Mouse (Mus musculus) G1E (cell line): Measurements from ENCODE around the gene Scnn1a. TPM values are rescaled to one million over a fixed set of nuclear protein-coding genes. Genes with fewer than 3 reads are reported as not detected.

Source experiments
- ATAC-seq: 2 replicates; pipeline ENCODE4 v1.8.0; 2016; ENCODE audit warnings: mild to moderate bottlenecking; ENCODE audit not compliant: insufficient number of reproducible peaks, poor library complexity, low FRiP score, severe bottlenecking; ENCODE audit errors: extremely low read depth
- DNase-seq: peaks from one replicate; pipeline ENCODE4 v3.0.0; 2012; ENCODE audit warnings: low spot score
- H3K27me3 ChIP-seq: 2 replicates; pipeline ENCODE4 v1.6.1; 2012; ENCODE audit warnings: mild to moderate bottlenecking, low read length, inconsistent platforms; ENCODE audit not compliant: insufficient read depth
- H3K36me3 ChIP-seq: replicated peaks from 2 replicates; pipeline ENCODE3; 2012; ENCODE audit warnings: mild to moderate bottlenecking, inconsistent platforms
- H3K4me1 ChIP-seq: 2 replicates; pipeline ENCODE4 v1.6.1; 2012; ENCODE audit warnings: low read depth, low read length, inconsistent platforms, mixed read lengths; ENCODE audit not compliant: insufficient read depth
- H3K4me3 ChIP-seq: 2 replicates; pipeline ENCODE4 v1.5.1; 2012; ENCODE audit warnings: low read depth, mild to moderate bottlenecking, inconsistent platforms, low read length, moderate library complexity, mixed read lengths
- H3K9me3 ChIP-seq: replicated peaks from 2 replicates; pipeline ENCODE4 v1.6.1; 2012; ENCODE audit warnings: inconsistent platforms
- CTCF ChIP-seq: IDR thresholded peaks from 2 replicates; pipeline ENCODE4 v1.5.1; 2012; ENCODE audit warnings: low read depth, low read length, inconsistent platforms, mixed read lengths
- GATA1 ChIP-seq: IDR thresholded peaks from 2 replicates; pipeline ENCODE4 v1.6.1; 2012; ENCODE audit warnings: borderline replicate concordance, low read length, inconsistent platforms, mixed read lengths
- GATA2 ChIP-seq: IDR thresholded peaks from 2 replicates; pipeline ENCODE4 v1.6.1; 2012; ENCODE audit warnings: low read depth, low read length, inconsistent platforms, borderline replicate concordance
- POLR2AphosphoS5 ChIP-seq: IDR thresholded peaks from 2 replicates; pipeline ENCODE4 v1.6.1; 2012; ENCODE audit warnings: low read depth, low read length, inconsistent platforms; ENCODE audit not compliant: insufficient replicate concordance
- TAL1 ChIP-seq: conservative IDR thresholded peaks from 2 replicates; pipeline ENCODE4 v1.6.1; 2012; ENCODE audit warnings: low read depth, low read length, inconsistent platforms, mixed read lengths
- polyA plus RNA-seq: library from polyadenylated mRNA; stranded (reverse); fragments of >175 nt; gene quantifications from 2 replicates; pipeline ENCODE4 v1.2.3, GENCODE M21; 2012
- total RNA-seq, 2 experiments: library from RNA; stranded (forward) in 1 of 2; stranded (reverse) in 1 of 2; fragments of 200-1000 nt in 1 of 2; fragments of >200 nt in 1 of 2; fragmentation: Nextera tagmentation in 1 of 2; gene quantifications; 2 replicates each; pipeline ENCODE4 v1.2.3; 2014 to 2017

The Scnn1a gene
- total and polyA plus RNA-seq, 3 experiments: 0.16 TPM; not detected in 2

DNA sequence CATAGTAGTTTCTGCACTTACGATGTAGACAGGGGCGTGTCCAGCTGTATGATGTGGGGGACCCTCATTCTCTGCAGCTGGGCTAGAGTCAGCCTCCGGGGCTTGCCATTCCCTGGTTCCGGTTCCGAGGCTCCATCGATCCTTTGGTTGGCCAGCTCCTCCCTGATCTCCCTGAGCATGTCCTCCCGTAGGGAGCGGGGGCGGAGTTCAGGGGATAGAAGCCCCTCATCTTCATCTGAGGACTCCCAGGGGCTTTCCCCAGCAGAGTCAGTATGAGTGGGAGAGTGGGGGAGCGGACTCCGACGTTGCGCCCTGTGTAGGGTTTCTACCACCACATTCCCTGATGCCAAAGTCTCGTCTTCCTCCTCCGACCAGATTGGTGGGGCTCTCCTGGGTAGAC, 42.6 kb downstream of the Scnn1a start:
- ATAC-seq: no peak
- no peaks in the 10 kb centered on the region for H3K4me1 ChIP-seq
- peaks cover 84% of the 10 kb centered on the region for H3K9me3 ChIP-seq
- H3K36me3 ChIP-seq: no peaks in the 10 kb centered on the region
- H3K27me3 ChIP-seq: no peaks in the 10 kb centered on the region; the same call in 1 of the 2 replicates
- no peak for DNase-seq
- TF ChIP-seq CTCF: no peak
- no peak for TF ChIP-seq GATA1
- TF ChIP-seq GATA2: no peak
- no peak for TF ChIP-seq TAL1
- TF ChIP-seq POLR2AphosphoS5: no peak
- H3K4me3 ChIP-seq: no peak overlapping the region; the same call in 1 of the 2 replicates

- ATAC-seq: no peak
- TF ChIP-seq POLR2AphosphoS5 (no peak), GATA1 (no peak), GATA2 (no peak), CTCF (no peak), TAL1 (no peak)
- DNase-seq: no peak
- Histone ChIP-seq H3K4me3 (no peak overlapping the region; the same call in 1 of the 2 replicates), H3K9me3 (peaks cover 83% of the 10 kb centered on the region), H3K27me3 (no peaks in the 10 kb centered on the region; the same call in 1 of the 2 replicates), H3K4me1 (no peaks in the 10 kb centered on the region), H3K36me3 (no peaks in the 10 kb centered on the region)
Measured at GRCm38 (mm10) chr6:125363451-125364242, 43.2 kb downstream of the Scnn1a start.

GRCm38 (mm10) chr6:125364448-125364847, 44.0 kb downstream of the Scnn1a start:
- H3K9me3 ChIP-seq: peaks cover 83% of the 10 kb centered on the region
- H3K4me1 ChIP-seq: no peaks in the 10 kb centered on the region
- H3K4me3 ChIP-seq: no peak overlapping the region
- no peaks in the 10 kb centered on the region for H3K36me3 ChIP-seq
- ATAC-seq: no peak
- DNase-seq: no peak
- no peaks in the 10 kb centered on the region; the same call in 1 of the 2 replicates for H3K27me3 ChIP-seq
- TF ChIP-seq POLR2AphosphoS5: no peak
- no peak for TF ChIP-seq CTCF
- no peak for TF ChIP-seq GATA2
- TF ChIP-seq TAL1: no peak
- TF ChIP-seq GATA1: no peak

GRCm38 (mm10) chr6:125365522-125365921, 45.1 kb downstream of the Scnn1a start:
- Histone ChIP-seq H3K4me3 (no peak overlapping the region), H3K27me3 (no peaks in the 10 kb centered on the region; the same call in 1 of the 2 replicates), H3K4me1 (no peaks in the 10 kb centered on the region), H3K36me3 (no peaks in the 10 kb centered on the region), H3K9me3 (peaks cover 87% of the 10 kb centered on the region)
- ATAC-seq: no peak
- no peak for DNase-seq
- TF ChIP-seq GATA1 (no peak), TAL1 (no peak), POLR2AphosphoS5 (no peak), CTCF (no peak), GATA2 (no peak)

- TF ChIP-seq CTCF: no peak
- TF ChIP-seq POLR2AphosphoS5: no peak
- TF ChIP-seq GATA1: no peak
- no peak for TF ChIP-seq TAL1
- no peak for TF ChIP-seq GATA2
- H3K9me3 ChIP-seq: peaks cover 87% of the 10 kb centered on the region
- H3K4me3 ChIP-seq: no peak overlapping the region
- H3K4me1 ChIP-seq: no peaks in the 10 kb centered on the region
- no peak for DNase-seq
- H3K36me3 ChIP-seq: no peaks in the 10 kb centered on the region
- H3K27me3 ChIP-seq: no peaks in the 10 kb centered on the region; the same call in 1 of the 2 replicates
- no peak for ATAC-seq
Measured at GRCm38 (mm10) chr6:125366133-125366532, 45.7 kb downstream of the Scnn1a start.

GRCm38 (mm10) chr6:125367758-125368371, 47.4 kb downstream of the Scnn1a start:
- Histone ChIP-seq H3K4me1 (no peaks in the 10 kb centered on the region), H3K36me3 (no peaks in the 10 kb centered on the region), H3K9me3 (peaks cover 82% of the 10 kb centered on the region), H3K4me3 (no peak overlapping the region), H3K27me3 (no peaks in the 10 kb centered on the region)
- TF ChIP-seq TAL1 (no peak), CTCF (no peak), GATA1 (no peak), POLR2AphosphoS5 (no peak), GATA2 (no peak)
- no peak for DNase-seq
- ATAC-seq: no peak
